Mouse (Mus musculus) activated CD4-positive, CD25-positive, alpha-beta regulatory T cell, adult 4 months (primary cell): ENCODE data around the gene Trpm1. TPM values are rescaled to one million over a fixed set of nuclear protein-coding genes. Genes with fewer than 3 reads are reported as not detected.
A peak's percentile ranks its signal among the peaks of the same experiment; 100 is the strongest.

ENCODE experiments used
- ATAC-seq: one replicate; pipeline ENCODE4 v1.8.0; 2017
- polyA plus RNA-seq, 2 experiments: library from polyadenylated mRNA; unstranded; fragments of 100-300 nt; shearing (Covaris generic); gene quantifications; one replicate each; pipeline ENCODE4 v1.2.1; 2017

Trpm1 gene
- polyA plus RNA-seq, 2 experiments from 2014 or later: 4.6 to 7.4 TPM

DNA sequence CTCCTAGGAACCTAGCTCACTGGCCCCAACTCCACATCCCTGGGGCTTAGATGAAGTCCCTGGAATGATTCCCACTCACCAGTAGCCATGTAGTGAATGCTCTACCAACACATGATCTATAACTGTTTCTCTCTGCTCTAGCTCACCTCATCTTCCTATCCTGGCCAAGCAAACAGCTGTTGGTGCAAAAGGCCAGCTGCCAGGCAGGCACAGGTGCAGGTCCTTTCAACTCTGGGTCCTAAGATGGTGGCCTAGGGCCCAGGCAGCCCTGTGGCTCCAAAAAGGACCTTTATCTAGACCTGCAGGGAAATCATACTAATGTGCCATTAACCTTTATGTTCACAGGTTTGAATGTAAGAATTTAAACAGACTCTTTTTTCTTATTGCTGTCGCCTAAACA lies 10.3 kb downstream of the Trpm1 start:
- no peak for ATAC-seq

DNA sequence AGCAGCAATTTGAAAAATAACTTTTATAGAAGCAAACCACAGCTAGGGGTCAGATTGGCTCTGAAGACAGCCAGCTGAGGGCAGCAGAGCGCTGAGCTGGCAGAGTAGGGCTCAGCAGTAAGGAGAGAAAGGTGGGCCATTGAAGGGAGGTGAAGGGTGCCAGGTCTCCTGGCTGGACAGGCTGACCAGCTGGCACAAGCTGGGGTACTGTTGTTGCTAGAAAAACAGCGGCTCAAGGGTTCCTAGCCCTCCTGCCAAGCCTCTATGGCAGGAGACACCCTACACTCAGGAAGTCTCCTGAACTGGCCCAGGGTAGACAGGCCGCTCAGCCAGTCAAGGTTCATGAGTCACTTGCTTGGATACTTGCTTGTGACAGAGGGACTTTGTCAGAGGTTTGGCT lies 11.4 kb downstream of the Trpm1 start:
- no peak for ATAC-seq

DNA sequence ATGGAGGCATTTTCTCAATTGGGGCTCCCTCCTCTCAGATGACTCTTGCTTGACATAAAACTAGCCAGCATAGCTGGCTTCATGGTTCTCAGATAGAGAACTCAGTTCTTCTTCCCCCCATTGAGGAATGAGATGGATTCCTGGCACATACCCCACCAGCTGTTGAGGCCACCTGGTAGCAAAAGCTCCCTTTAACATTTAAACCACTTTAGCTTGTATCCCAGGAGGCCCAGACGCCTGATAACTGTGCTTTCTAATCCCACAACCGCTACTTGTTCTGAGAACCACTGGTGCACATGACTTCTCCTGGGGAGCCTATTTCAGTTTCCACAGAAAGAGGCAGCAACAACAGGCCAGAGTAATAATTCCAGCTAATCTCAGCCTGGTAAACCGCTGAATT lies 12.4 kb downstream of the Trpm1 start:
- no peak for ATAC-seq

DNA sequence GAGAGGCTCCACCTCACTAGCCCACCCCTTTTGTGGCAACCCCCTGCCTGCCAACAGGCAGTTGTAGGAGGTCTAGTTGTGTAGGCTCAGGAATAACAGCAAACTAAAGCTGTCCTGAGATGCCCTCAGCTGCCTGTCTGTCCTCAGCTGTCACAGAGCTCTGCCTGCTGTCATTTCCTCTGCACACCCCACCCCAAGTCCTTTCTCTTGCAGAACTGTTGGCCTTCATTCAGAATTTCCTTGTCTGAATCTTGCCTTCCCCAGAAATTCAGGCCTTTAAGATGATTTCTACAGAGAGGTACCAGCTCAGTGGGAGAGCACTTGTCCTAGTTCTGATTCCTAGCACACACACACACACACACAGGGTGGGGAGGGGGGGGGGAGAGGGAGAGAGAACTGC lies 13.1 kb downstream of the Trpm1 start:
- ATAC-seq: no peak

DNA sequence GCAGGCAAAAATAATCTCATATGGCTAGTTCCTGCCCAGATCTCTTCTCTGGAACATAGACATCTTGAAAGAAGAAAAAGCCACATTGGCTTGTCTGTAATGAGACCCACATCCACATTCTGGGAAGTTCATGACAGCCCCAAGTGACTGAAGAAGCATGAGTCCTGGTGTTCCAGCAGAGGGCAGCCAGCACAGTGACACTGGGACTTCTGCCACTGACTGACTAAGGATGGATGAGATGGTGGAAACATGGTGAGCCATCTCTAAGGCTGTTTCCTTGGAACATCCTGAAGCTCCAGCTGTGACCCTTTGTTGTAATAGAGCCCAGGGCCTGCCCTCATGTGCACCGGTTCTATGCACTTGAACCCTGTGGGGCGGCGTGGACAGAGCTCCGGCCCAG lies 25.7 kb downstream of the Trpm1 start:
- no peak for ATAC-seq

DNA sequence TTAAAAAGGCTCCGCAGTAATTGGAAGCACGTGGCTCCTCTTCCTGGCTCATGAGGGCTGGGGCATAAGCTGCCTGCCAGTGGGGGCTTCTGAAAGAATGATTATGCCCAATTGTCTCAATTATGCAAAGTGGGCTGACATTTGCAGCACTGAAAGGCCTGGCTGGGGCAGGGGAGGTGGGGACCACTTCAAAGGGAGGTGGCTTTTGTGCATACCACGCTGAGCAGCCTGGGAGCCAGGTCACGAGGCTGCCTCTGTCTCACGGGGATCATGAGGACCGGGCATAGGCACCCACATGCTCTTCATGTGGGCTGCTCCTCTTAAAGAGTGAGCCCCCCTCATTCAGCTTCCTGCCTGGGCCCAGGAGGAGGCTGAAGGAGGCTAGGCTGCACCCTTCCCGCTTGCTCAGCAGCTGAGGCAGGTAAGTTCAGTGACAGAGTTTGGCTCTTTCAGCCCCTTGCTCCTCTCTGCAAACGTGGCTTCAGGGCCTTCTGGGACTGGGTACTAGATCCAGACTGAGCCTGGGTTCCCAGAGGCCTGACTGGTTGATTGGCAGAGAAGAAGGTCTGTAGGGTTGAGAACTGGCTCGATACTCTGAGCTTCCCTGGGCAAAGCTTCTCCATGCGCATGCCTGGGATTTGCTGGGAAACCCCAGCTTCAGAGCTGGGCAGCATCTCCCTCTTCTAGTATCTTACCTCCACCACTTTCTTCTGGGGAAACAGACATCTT lies 31.7 kb downstream of the Trpm1 start:
- peak; percentile 36 for ATAC-seq

DNA sequence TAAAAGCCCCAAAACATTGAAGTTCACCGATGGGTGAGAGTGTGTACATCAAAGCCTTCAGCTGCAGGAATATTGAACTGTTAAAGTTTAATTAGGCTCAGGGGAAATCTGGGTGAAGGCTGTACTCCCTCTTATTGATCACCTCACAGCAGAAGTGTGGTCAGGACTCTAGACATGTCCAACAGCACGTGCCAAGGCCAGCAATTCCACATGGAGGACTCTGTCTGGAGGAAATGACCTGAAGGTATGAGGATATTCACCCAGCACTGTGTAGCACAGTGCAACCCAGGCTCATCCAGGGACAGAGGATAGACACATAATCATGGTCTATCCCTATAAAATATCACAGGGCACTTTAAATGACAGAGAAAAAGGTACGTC lies 32.3 kb downstream of the Trpm1 start:
- no peak for ATAC-seq

DNA sequence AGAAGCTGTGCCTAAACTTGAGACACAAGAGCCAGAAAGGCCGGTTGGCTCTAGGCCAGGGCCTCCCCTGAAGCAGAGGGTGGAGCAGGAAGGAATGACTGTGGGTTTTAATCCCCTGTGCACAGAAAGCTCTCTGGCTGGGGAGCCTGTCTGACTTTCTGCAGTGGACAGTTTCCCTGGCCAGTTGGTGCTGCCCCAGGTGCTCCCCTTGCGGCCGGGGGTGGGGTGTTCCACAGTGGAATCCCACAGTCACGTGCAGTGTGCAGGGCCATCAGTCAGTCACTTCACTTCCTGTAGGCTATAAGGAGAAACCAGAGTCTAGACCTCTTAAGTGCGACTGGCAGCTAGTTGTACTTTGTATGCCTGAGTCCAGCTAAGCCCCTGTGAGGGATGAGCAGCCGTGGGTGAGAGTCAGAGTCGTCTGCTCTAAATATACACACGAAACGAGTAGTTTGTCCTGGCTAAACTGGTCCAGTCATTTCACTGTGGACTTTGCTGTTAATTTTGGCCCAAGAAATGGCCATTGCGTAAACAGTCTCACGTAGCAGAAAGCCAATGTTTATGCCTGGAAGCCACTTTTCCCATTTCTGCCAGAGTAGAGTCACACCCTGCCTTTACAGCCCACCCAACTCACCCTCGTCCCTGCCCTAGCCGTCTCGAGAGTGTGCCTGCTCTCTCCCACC lies 38.8 kb downstream of the Trpm1 start:
- ATAC-seq: peak; percentile 40

DNA sequence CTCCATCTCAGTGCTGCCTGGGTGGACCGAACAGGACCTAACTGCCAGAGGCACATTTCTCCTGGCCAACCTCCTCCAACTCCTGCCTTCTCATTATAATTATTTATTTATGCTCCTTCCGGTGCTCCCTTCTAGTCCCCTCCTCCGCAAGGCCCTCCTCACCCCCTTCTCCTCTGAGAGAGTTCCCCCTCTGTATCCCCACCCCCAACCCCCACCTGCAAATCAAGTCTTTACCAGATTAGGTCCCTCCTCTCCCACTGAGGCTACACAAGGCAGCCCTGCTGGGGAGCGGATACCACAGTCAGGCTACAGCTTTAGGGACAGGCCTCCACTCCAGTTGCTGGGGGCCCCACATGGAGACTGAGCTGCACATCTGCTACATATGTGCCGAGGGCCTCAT lies 39.8 kb downstream of the Trpm1 start:
- no peak for ATAC-seq

DNA sequence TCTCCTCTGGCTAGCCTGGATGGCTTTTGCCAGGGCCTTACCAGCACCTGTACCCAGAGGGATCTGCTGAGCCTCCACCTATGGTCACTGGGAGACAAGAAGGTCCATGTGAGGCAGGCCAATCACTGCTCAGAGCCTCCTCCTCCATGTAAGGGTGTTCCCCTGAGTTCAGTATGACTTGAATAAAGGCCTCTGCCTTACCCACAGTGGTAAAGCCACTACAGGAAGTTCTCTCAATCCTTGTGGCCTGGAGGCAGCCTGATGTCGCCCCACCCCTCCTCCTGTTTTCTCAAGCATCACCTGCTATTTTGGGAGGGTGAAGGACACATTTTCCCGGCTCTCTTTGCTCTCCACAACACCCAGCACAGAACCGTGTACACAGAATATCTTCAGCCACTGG lies 42.5 kb downstream of the Trpm1 start:
- ATAC-seq: peak; percentile 59

DNA sequence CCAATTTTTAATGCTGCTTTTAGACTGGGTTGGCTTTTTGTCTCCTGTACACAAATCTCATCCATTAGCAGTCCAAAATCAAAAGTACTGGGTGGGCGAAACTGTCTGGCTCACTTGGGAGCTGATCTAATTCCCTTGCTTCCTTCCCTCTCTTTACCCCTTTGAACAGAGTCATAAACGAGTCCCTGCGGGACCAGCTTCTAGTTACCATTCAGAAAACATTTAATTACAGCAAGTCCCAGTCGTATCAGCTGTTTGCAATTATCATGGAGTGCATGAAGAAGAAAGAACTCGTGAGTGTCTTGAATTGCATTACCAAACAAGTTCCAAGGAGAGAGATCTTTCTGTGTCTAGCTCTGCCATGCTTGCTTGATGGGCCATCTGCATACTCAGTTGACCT lies 55.1 kb downstream of the Trpm1 start:
- no peak for ATAC-seq

DNA sequence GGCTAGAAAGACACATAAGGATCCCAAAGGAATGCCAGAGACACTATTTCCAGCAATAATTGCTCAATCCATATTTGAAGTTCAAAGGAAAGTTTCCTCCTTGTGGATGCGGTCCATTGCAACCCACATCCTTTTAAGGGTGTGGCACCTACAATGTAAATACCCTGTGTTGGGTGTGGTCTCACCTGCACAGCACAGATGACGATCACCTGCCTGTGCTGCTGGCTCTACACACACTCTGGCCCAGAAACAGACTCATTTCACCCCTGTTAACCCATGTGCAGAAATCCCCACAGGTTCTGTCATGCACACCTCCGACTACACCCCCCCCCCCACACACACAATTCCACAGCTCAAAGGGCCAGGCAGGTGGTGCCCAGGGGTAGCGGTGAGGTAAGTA lies 59.2 kb downstream of the Trpm1 start:
- no peak for ATAC-seq

DNA sequence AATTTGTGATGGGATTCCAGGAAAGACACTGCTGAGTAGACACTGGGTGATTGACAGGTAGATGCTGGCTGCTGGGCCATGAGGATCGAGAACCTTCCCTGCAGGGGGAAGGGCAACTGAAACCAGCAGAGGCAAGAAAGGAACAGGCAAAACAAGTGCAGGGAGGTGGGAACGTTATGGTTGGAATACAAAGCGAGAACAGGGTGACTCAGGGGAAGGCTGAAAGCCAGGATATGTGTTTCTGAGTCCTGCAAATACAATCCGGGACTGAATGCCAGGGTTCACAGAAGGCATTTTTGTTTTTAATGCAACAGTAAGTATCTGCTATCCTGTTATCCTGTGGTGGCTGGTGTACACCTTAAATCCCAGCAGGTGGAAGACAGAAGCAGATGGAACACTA lies 60.4 kb downstream of the Trpm1 start:
- no peak for ATAC-seq

DNA sequence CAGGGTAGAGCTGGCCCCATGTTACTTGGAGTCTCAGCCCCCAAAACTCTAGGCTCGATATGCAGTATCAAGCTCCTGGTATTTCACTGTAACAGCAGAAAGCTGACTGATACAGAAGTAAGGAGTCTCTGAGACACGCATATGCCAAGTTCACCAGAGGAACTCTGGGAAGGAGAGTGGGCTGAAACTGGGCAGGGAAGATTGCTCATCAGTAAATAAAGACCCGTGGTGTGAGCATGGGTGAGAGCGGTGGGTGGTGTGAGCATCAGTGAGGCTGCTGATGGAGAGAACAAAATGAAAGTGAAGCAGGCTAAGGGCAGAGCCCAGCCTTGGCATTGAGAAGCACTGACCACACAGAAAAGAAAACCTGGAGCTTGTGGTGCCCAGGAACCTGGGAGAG lies 62.0 kb downstream of the Trpm1 start:
- no peak for ATAC-seq

DNA sequence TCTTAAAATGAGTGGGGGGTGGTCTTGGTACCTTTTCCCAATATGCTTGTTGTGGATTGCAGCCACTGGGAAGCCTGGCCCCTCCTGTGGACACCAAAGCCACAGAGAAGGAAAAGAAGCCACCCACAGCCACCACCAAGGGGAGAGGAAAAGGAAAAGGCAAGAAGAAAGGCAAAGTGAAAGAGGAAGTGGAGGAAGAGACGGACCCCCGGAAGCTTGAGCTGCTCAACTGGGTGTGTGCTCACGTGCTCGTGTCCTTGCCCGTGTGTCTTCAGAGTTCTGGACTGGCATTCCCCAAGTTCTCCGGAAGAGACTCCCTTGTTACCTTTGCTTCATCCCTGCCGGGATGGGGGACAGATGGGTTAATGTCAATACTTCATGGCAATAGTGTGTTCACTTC lies 63.8 kb downstream of the Trpm1 start:
- ATAC-seq: peak; percentile 74

DNA sequence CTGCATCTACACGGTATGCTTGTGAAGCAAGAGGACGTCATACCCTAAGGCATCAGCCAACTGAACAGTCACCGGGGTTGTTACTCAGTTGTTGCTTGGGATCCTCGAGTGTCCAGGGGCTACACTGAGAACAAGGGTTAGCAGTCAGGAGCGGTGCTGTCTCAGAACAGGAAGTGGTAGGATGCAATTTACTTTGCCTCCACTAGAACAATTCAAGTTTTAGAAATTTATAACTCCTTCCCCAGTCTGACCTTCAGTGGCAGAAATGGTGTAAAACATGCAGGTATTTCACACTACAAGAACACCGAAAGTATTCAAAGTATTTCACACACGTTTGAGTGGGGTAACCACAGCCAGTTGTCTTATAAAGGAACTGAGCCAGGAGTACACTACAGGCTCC lies 66.1 kb downstream of the Trpm1 start:
- ATAC-seq: peak; percentile 44

DNA sequence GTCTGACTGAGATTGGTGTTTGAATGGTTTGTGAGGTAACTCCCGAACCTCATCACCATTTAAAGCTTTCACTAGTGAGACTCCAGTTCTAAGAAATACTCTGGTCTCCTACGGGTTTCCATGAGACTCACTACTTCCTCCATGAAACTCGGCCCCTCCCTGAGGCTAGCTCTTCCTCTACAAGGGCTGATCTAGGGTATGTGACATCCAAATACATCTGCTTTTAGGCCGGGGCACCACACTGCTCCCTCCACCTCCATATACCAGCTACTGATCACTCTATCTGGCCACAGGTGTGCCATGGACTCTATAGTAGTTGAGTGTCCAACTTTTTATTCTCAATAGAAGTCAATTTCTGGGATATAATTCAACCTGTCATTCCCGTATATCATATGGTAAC lies 69.6 kb downstream of the Trpm1 start:
- ATAC-seq: no peak

DNA sequence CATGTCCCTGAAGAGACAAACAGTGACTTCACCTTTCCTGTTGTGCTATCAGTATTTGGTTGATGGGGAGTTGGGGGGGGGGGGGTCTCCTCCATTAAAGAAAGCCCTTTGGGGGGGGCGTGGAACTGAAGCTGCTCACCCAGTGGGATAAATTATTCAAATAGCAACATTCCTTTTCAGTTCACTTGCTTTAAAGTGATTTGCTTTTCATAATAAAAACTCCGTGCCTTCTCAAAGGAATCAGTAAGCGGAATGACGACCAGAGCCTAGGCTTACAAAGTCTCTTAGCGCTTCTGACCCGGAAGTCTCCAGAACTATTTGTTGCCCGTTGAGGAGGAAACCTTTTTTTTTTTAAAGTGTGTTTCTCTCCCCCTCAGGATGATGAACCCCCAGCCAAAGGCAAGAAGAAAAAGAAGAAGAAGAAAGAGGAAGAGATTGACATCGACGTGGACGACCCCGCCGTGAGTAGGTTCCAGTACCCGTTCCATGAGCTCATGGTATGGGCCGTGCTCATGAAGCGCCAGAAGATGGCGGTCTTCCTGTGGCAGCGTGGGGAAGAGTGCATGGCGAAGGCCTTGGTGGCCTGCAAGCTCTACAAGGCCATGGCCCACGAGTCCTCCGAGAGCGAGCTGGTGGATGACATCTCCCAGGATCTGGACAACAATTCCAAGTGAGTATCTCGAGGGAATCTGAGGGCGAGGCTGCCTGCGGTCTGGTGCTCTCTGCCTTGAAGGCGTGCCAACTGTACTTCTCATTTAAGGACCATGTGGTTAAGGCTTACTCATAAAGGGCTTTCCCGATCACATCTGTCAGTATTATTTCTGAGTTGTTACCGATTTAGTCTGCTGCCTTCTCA lies 72.9 kb downstream of the Trpm1 start:
- peak; percentile 26 for ATAC-seq

DNA sequence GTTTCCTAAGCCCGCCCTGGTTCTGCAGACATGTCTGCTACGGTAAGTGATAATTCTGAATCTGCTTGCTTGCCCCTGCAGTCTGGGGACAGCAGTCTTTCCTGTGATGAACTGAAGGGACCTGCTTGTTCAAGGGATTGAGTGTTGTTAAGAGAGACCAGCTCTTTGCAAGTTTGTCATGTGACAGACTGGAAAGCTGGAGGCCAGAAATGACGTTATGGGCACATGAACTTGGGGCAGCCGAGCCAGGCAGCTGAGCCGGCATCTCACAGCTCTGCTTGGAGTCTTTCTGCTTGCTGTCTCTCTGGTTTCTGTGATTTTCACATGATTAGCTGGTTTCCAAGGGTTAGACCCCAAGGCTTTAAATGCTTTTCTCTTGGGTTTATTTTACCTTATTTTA lies 74.0 kb downstream of the Trpm1 start:
- no peak for ATAC-seq

DNA sequence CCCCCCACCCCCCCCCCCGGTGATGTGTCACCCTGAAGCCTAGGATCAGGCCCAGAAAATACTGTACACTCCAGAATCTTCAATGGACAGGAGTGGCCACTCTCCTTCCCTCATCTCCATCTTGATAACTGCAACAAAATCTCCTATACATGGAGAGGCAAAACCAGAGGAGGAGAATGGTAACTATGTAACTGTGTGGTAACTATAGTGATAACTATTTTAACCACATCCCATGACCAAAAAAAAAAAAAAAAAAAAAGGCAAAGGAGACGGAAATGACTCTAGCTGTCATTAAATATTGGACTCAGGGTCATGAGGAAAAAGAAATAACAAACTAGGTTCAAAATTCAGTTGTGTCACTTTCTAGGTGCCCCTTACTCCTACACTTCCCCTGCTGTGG lies 74.7 kb downstream of the Trpm1 start:
- ATAC-seq: peak; percentile 71

DNA sequence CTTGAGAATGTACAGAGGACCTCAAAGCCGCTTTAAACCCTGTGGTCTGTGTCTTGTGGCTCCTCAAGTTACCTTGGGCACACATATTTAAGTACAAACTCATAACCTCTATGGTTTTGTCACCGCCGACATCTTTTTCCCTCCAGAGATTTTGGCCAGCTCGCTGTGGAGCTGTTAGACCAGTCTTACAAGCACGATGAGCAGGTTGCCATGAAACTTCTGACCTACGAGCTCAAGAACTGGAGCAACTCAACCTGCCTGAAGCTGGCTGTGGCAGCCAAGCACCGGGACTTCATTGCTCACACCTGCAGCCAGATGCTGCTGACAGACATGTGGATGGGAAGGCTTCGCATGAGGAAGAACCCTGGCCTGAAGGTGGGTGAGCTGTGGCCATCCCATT lies 76.3 kb downstream of the Trpm1 start:
- ATAC-seq: no peak

DNA sequence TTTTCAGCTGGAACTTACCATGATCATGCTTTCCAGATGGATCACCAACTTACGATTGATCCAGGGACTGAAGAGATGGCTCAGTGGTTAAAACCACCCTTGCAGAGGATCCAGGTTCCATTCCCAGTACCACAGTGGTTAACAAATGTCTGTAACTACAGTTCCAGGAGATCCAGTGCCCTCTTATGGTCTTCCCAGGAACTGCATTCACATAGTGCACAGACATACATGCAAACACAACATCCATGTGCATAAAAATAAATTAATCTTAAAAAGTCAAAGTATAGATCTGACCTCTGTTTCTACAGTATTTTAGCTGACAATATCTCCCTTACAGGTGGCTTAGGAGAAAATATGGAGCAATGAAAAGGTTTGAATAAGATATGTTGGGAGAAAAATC lies 77.4 kb downstream of the Trpm1 start:
- ATAC-seq: no peak

DNA sequence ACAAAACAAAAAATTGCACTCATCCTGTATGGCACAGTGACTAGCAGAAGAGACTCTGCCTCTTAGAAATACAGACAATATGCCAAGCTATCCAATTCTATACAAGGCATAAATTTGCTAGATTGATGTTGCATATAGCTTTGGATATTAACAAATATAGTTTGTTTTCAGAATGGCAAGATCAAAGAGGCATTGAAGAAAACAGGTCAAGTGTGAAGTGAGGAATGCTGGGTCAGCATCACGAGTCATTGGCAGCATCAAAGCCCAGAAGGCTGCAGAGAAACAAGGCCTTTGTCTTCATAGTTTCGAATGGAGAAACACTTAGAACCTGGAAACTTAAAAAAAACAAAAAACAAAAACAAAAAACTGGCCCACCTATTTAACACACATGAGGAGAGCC lies 78.4 kb downstream of the Trpm1 start:
- ATAC-seq: no peak

DNA sequence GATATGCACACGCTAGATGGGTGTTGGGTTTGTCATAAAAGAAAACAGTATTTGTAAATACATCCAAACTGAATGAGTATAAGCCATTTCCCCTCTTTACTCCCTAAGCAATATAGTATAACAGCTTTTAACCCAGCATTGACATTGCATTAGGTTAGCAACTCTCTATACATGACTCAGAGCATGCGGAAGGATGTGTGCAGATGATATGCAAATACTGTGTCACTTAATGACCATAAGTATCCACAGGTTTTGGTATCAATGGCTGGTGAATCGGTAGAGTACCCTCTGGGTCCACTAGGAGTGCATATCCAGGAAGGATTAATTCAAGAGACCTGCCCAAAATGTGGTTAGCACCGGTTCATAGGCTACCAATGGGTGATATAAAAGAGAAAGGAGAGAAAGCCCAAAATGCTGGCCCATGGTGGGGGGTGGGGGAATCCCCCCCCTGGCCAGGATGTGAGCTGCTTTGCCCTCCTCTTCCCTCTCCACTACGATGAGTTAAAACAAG lies 80.7 kb downstream of the Trpm1 start:
- peak; percentile 43 for ATAC-seq
